Mouse (Mus musculus): Measurements from ENCODE around the gene Hoxa10. TPM values are rescaled to one million over a fixed set of nuclear protein-coding genes. Genes with fewer than 3 reads are reported as not detected.
A peak's percentile ranks its signal among the peaks of the same experiment; 100 is the strongest.

Gene Hoxa10
- polyA plus RNA-seq, 1 experiment from 2014 or later: not detected

DNA sequence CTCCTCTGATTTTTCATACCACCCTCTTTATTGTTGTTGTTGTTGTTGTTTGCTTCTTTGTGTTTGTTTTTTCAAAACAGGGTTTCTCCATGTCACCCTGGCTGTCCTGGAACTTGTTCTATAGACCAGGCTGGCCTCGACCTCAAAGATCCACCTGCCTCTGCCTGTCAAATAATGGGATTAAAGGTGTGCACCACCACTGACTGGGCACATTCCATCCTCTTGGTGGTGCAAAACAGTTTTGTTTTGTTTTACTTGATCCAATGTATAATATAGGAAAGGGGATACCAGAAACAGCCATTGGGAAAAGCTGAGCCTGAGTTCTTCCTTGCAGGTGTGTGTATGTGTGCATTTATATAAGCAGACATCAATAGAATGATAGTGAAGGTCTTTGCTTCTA is 54.2 kb downstream of the Hoxa10 start:
- ATAC-seq: no peak

DNA sequence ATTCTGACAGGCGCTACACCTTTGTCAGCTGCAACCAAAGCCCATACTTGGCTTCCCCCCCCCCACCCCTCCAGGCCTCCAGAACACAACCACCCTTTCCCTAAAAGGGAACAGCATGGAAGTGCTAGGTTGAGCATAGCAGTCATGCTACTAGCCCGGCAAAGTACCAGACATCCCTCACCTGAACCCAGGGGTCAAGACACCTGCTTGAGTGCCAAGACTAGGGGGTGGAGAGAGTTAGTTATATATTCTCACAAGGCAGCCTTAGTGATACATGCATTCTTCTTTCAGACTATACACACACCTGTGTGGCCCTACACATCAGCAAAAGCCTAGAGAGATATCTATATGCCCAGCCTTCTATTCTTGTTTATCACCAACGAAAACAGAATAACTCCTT is 54.8 kb downstream of the Hoxa10 start:
- H3K4me1 ChIP-seq (ENCODE audit: insufficient read depth, low read depth, low read length): peaks cover 9% of the 10 kb centered on the region; the same call in 1 of the 2 replicates
- ATAC-seq: no peak
- H3K9me3 ChIP-seq (ENCODE audit: low read length): no peaks in the 10 kb centered on the region
- no peak overlapping the region for H3K9ac ChIP-seq (replicated peaks; ENCODE audit: low read depth)
- peak overlapping the region; percentile 29; the same call in 1 of the 2 replicates for H3K4me2 ChIP-seq (replicated peaks; ENCODE audit: low read depth, low read length)
- no peak for TF ChIP-seq EP300 (IDR thresholded peaks at IDR 0.05)
- no peak for TF ChIP-seq CTCF (IDR thresholded peaks at IDR 0.05)
- DNase-seq (ENCODE audit: low spot score): no peak
- H3K36me3 ChIP-seq (ENCODE audit: insufficient read depth, low read length): no peaks in the 10 kb centered on the region
- peaks cover 20% of the 10 kb centered on the region for H3K27me3 ChIP-seq (replicated peaks; ENCODE audit: insufficient read depth, low read length)
- H3K4me3 ChIP-seq (ENCODE audit: low read depth, low read length): no peak overlapping the region
- no peak overlapping the region for H3K27ac ChIP-seq (ENCODE audit: low read length)
- 36% methylated on average over 3 of the region's 3 CpGs for WGBS

More for the DNA sequence above, 54.2 kb downstream of the Hoxa10 start:
- Histone ChIP-seq H3K4me2 (replicated peaks; ENCODE audit: low read depth, low read length) (no peak overlapping the region), H3K9ac (replicated peaks; ENCODE audit: low read depth) (no peak overlapping the region), H3K4me1 (ENCODE audit: insufficient read depth, low read depth, low read length) (peaks cover 9% of the 10 kb centered on the region; the same call in 1 of the 2 replicates), H3K4me3 (ENCODE audit: low read depth, low read length) (no peak overlapping the region), H3K27me3 (replicated peaks; ENCODE audit: insufficient read depth, low read length) (peaks cover 19% of the 10 kb centered on the region), H3K36me3 (ENCODE audit: insufficient read depth, low read length) (no peaks in the 10 kb centered on the region), H3K9me3 (ENCODE audit: low read length) (no peaks in the 10 kb centered on the region), H3K27ac (ENCODE audit: low read length) (no peak overlapping the region)
- no peak for DNase-seq (ENCODE audit: low spot score)
- no peak for TF ChIP-seq EP300 (IDR thresholded peaks at IDR 0.05)
- peak; percentile 36 for TF ChIP-seq CTCF (IDR thresholded peaks at IDR 0.05)
- 69% methylated on average over 1 of the region's 1 CpGs for WGBS

DNA sequence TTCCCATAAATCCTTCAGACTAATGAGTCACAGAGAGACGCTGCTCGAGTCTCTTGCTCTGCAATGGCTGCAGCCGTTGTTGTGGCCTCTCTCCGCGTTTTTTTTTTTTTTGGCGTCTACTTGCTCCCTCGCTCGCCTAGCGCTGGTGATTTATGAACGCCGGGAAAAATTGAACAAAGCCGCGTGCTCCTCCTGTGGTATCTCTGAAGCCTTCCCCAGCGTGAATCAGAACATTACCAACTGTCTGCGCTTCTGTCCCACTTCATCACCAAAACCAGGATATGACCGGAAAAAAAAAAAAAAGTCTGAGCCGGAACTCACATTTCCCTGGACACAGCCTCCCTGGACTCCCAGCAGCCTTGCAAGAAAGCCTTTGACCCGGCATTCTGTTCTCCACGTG is 55.4 kb downstream of the Hoxa10 start:
- 2% methylated on average over 19 of the region's 19 CpGs for WGBS
- Histone ChIP-seq H3K9ac (replicated peaks; ENCODE audit: low read depth) (no peak overlapping the region), H3K4me3 (ENCODE audit: low read depth, low read length) (0 out of 2 replicates have a peak overlapping the region, but pooled peaks have one; percentile 8), H3K4me1 (ENCODE audit: insufficient read depth, low read depth, low read length) (peaks cover 9% of the 10 kb centered on the region; the same call in 1 of the 2 replicates), H3K27me3 (replicated peaks; ENCODE audit: insufficient read depth, low read length) (peaks cover 20% of the 10 kb centered on the region), H3K36me3 (ENCODE audit: insufficient read depth, low read length) (no peaks in the 10 kb centered on the region), H3K4me2 (replicated peaks; ENCODE audit: low read depth, low read length) (peak overlapping the region; percentile 29), H3K27ac (ENCODE audit: low read length) (no peak overlapping the region), H3K9me3 (ENCODE audit: low read length) (no peaks in the 10 kb centered on the region)
- ATAC-seq (peak; percentile 11; the same call in 1 of the 2 replicates), DNase-seq (ENCODE audit: low spot score) (peak; percentile 73)
- TF ChIP-seq EP300 (IDR thresholded peaks at IDR 0.05) (no peak), CTCF (IDR thresholded peaks at IDR 0.05) (no peak)

DNA sequence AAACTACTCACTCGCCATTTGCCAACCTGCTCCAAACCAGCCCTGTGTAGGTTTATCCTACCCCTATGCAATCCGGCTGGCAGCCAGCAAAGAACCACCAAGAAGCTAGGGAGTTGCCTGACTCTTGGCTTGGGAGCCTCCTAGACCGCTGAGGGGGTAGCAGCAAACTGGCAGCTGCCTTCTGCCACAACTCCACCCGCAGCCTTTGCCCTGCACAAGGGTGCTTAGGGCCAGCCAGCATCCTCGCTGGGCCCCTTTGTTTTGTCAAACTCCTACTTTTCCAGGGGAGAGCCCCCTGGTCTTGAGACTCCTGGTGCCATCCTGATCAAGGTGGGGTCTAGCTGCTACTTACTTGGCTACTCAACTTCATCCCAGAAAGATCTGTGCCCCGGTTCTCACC is 56.0 kb downstream of the Hoxa10 start:
- Histone ChIP-seq H3K4me1 (ENCODE audit: insufficient read depth, low read depth, low read length) (0 out of 2 replicates have a peak, but pooled peaks cover 6% of the 10 kb centered on the region), H3K4me3 (ENCODE audit: low read depth, low read length) (no peak overlapping the region), H3K9ac (replicated peaks; ENCODE audit: low read depth) (no peak overlapping the region), H3K4me2 (replicated peaks; ENCODE audit: low read depth, low read length) (no peak overlapping the region; the same call in 1 of the 2 replicates), H3K9me3 (ENCODE audit: low read length) (no peaks in the 10 kb centered on the region), H3K36me3 (ENCODE audit: insufficient read depth, low read length) (no peaks in the 10 kb centered on the region), H3K27me3 (replicated peaks; ENCODE audit: insufficient read depth, low read length) (peaks cover 20% of the 10 kb centered on the region), H3K27ac (ENCODE audit: low read length) (peak overlapping the region; percentile 26; the same call in 1 of the 2 replicates)
- WGBS: 31% methylated on average over 5 of the region's 6 CpGs
- no peak for ATAC-seq
- no peak for DNase-seq (ENCODE audit: low spot score)
- no peak for TF ChIP-seq CTCF (IDR thresholded peaks at IDR 0.05)
- TF ChIP-seq EP300 (IDR thresholded peaks at IDR 0.05): no peak

DNA sequence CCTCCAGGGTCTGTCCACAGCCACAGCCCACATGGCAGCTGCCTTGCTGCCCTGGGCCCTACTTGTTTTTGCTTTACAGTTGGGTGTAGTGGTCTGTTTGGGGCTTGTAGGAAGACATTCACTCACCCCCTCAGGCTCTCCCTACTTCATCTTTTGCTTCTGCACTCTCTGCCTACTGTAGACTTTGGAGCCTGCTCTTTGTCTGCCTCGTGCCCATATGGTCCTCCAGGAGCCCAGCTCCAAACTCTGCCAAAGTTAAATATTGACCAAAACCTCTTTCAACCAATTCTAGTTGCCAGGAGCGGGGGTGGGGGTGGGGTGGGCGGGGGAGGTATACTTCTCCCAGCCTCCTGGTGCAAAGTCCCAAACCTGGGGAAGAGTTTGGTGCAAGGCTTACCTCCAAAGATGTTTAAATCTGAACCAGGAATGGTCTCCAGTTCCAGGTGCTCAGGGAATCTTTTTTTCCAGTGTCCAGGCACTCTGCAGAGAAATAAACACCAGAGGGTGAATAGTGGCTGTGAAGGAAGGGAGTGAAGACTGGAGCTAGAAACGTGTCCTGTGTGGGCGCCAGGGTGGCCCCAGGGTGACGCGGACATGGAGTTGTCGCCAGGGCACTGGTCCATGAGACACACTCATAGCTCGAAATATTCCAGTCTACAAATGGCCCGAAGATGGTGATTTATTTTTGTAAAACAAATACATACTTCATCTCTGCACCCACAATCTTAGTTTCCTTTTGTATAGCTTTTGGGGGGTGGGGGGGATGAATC is 57.2 kb downstream of the Hoxa10 start:
- DNase-seq (ENCODE audit: low spot score): no peak
- Histone ChIP-seq H3K36me3 (ENCODE audit: insufficient read depth, low read length) (no peaks in the 10 kb centered on the region), H3K4me1 (ENCODE audit: insufficient read depth, low read depth, low read length) (0 out of 2 replicates have a peak, but pooled peaks cover 6% of the 10 kb centered on the region), H3K9ac (replicated peaks; ENCODE audit: low read depth) (no peak overlapping the region), H3K9me3 (ENCODE audit: low read length) (no peaks in the 10 kb centered on the region), H3K4me2 (replicated peaks; ENCODE audit: low read depth, low read length) (no peak overlapping the region), H3K4me3 (ENCODE audit: low read depth, low read length) (no peak overlapping the region), H3K27me3 (replicated peaks; ENCODE audit: insufficient read depth, low read length) (peaks cover 22% of the 10 kb centered on the region), H3K27ac (ENCODE audit: low read length) (no peak overlapping the region)
- TF ChIP-seq EP300 (IDR thresholded peaks at IDR 0.05) (no peak), CTCF (IDR thresholded peaks at IDR 0.05) (no peak)
- WGBS: 27% methylated on average over 10 of the region's 10 CpGs
- no peak for ATAC-seq

DNA sequence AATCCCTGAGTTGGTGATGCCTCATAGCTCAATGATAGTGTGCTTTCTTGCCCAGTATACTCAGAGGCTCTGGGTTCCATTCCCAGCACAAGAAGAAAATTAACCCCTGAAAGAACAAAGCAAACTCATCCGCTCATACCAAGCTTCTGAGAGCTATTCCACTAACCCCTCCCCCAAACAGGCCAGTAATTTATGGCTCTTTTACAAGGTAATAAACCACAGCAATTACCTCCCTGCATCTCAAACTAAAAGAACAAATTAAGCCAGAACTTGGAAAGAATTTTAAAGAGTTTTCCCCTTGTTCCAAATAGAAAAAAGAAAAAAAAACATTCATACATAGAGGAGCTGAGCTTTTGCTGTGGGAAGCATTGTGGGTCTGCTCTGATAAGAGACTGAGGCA is 57.9 kb downstream of the Hoxa10 start:
- no peak for ATAC-seq
- no peaks in the 10 kb centered on the region for H3K9me3 ChIP-seq (ENCODE audit: low read length)
- H3K4me3 ChIP-seq (ENCODE audit: low read depth, low read length): no peak overlapping the region
- H3K4me1 ChIP-seq (ENCODE audit: insufficient read depth, low read depth, low read length): 0 out of 2 replicates have a peak, but pooled peaks cover 6% of the 10 kb centered on the region
- no peak for DNase-seq (ENCODE audit: low spot score)
- peaks cover 22% of the 10 kb centered on the region for H3K27me3 ChIP-seq (replicated peaks; ENCODE audit: insufficient read depth, low read length)
- no peaks in the 10 kb centered on the region for H3K36me3 ChIP-seq (ENCODE audit: insufficient read depth, low read length)
- no peak overlapping the region for H3K27ac ChIP-seq (ENCODE audit: low read length)
- WGBS: 61% methylated on average over 1 of the region's 1 CpGs
- TF ChIP-seq EP300 (IDR thresholded peaks at IDR 0.05) (no peak), CTCF (IDR thresholded peaks at IDR 0.05) (no peak)
- no peak overlapping the region for H3K4me2 ChIP-seq (replicated peaks; ENCODE audit: low read depth, low read length)
- no peak overlapping the region for H3K9ac ChIP-seq (replicated peaks; ENCODE audit: low read depth)
